Mouse (Mus musculus) MEL (cell line): Measurements from ENCODE around the gene Slco1a1. TPM values are rescaled to one million over a fixed set of nuclear protein-coding genes. Genes with fewer than 3 reads are reported as not detected.

Experiments
- DNase-seq: peaks from one replicate; pipeline ENCODE4 v3.0.0; 2011; ENCODE audit warnings: low read depth, low spot score
- H3K27ac ChIP-seq: 2 replicates; pipeline ENCODE4 v1.5.1; 2012; ENCODE audit warnings: low read depth, mild to moderate bottlenecking, control low read depth, low read length, moderate library complexity; ENCODE audit not compliant: control insufficient read depth
- H3K27me3 ChIP-seq, 2 experiments: fragments of 150-350 bp in 1 of 2; sonication (generic) in 1 of 2; 2 replicates each; pipeline ENCODE4 v1.6.1; 2012; ENCODE audit warnings: low read length in 2 of 2, mild to moderate bottlenecking in 2 of 2, improper control_type of control experiment in 1 of 2, moderate library complexity in 1 of 2; ENCODE audit not compliant: insufficient read depth in 2 of 2, control insufficient read depth in 1 of 2
- H3K36me3 ChIP-seq, 2 experiments: 2 replicates each; pipeline ENCODE4 v1.6.1; 2012 to 2014; ENCODE audit warnings: low read length in 2 of 2, improper control_type of control experiment in 1 of 2, inconsistent platforms in 1 of 2, mild to moderate bottlenecking in 1 of 2; ENCODE audit not compliant: insufficient read depth in 2 of 2, control insufficient read depth in 1 of 2
- H3K4me1 ChIP-seq, 2 experiments: fragments of 150-350 bp in 1 of 2; sonication (generic) in 1 of 2; 2 replicates each; pipeline ENCODE4 v1.6.1; 2012; ENCODE audit warnings: low read length in 2 of 2, improper control_type of control experiment in 1 of 2, mild to moderate bottlenecking in 1 of 2; ENCODE audit not compliant: insufficient read depth in 2 of 2, control insufficient read depth in 1 of 2
- H3K4me3 ChIP-seq, 2 experiments: fragments of 150-350 bp in 1 of 2; sonication (generic) in 1 of 2; 2 replicates each; pipeline ENCODE4 v1.5.1; 2012; ENCODE audit warnings: low read depth in 2 of 2, low read length in 2 of 2, mild to moderate bottlenecking in 2 of 2, moderate library complexity in 2 of 2, control low read depth in 1 of 2, improper control_type of control experiment in 1 of 2; ENCODE audit not compliant: control insufficient read depth in 1 of 2, insufficient read depth in 1 of 2
- H3K79me2 ChIP-seq: 2 replicates; pipeline ENCODE4 v1.6.1; 2012; ENCODE audit warnings: mild to moderate bottlenecking, low read length, moderate library complexity; ENCODE audit not compliant: control insufficient read depth, poor library complexity, insufficient read depth
- H3K9ac ChIP-seq: 2 replicates; pipeline ENCODE4 v1.6.1; 2012; ENCODE audit warnings: low read depth, mild to moderate bottlenecking, control low read depth, low read length, moderate library complexity; ENCODE audit not compliant: control insufficient read depth, poor library complexity, severe bottlenecking
- H3K9me3 ChIP-seq: fragments of 150-350 bp; sonication (generic); replicated peaks from 2 replicates; pipeline ENCODE4 v1.6.1; 2012; ENCODE audit warnings: mild to moderate bottlenecking, low read length, improper control_type of control experiment, moderate library complexity; ENCODE audit not compliant: insufficient read depth
- CTCF ChIP-seq, 3 experiments: IDR thresholded peaks in 2 of 3; conservative IDR thresholded peaks in 1 of 3; 2 replicates each; pipeline ENCODE4 v1.5.1; 2011 to 2012; ENCODE audit warnings: low read length in 3 of 3, low read depth in 2 of 3, mild to moderate bottlenecking in 2 of 3, improper control_type of control experiment in 1 of 3, inconsistent platforms in 1 of 3, mixed read lengths in 1 of 3, moderate library complexity in 1 of 3; ENCODE audit not compliant: control insufficient read depth in 1 of 3, insufficient read depth in 1 of 3, poor library complexity in 1 of 3, severe bottlenecking in 1 of 3
- ELF1 ChIP-seq: IDR thresholded peaks from 2 replicates; pipeline ENCODE4 v1.6.1; 2014; ENCODE audit warnings: low read depth, mild to moderate bottlenecking, inconsistent platforms, low read length, improper control_type of control experiment, moderate library complexity
- KAT2A ChIP-seq: conservative IDR thresholded peaks from 2 replicates; pipeline ENCODE4 v1.6.1; 2012; ENCODE audit warnings: low read depth, low read length, improper control_type of control experiment, inconsistent platforms
- MYC ChIP-seq: IDR thresholded peaks from 2 replicates; pipeline ENCODE4 v1.6.1; 2011; ENCODE audit warnings: low read depth, mild to moderate bottlenecking, low read length, improper control_type of control experiment, moderate library complexity
- POLR2A ChIP-seq, 2 experiments: IDR thresholded peaks; 2 replicates each; pipeline ENCODE4 v1.6.1; 2011 to 2012; ENCODE audit warnings: low read length in 2 of 2, mild to moderate bottlenecking in 2 of 2, control low read depth in 1 of 2, improper control_type of control experiment in 1 of 2, low read depth in 1 of 2, moderate library complexity in 1 of 2; ENCODE audit not compliant: control insufficient read depth in 1 of 2, insufficient read depth in 1 of 2, poor library complexity in 1 of 2
- POLR2AphosphoS2 ChIP-seq: IDR thresholded peaks from 2 replicates; pipeline ENCODE4 v1.6.1; 2011; ENCODE audit warnings: low read length, improper control_type of control experiment
- UBTF ChIP-seq: IDR thresholded peaks from 2 replicates; pipeline ENCODE4 v1.6.1; 2012; ENCODE audit warnings: low read depth, mild to moderate bottlenecking, inconsistent platforms, low read length, improper control_type of control experiment, moderate library complexity, borderline replicate concordance; ENCODE audit not compliant: insufficient read depth
- USF2 ChIP-seq, 2 experiments: IDR thresholded peaks; 2 replicates each; pipeline ENCODE4 v1.6.1; 2011 to 2012; ENCODE audit warnings: improper control_type of control experiment in 2 of 2, low read length in 2 of 2, borderline replicate concordance in 1 of 2, inconsistent platforms in 1 of 2, low read depth in 1 of 2, mild to moderate bottlenecking in 1 of 2; ENCODE audit not compliant: insufficient read depth in 1 of 2
- ZC3H11A ChIP-seq: IDR thresholded peaks from 2 replicates; pipeline ENCODE4 v1.6.1; 2012; ENCODE audit warnings: low read depth, mild to moderate bottlenecking, inconsistent platforms, low read length, improper control_type of control experiment
- ZKSCAN1 ChIP-seq: IDR thresholded peaks from 2 replicates; pipeline ENCODE4 v1.6.1; 2012; ENCODE audit warnings: low read depth, mild to moderate bottlenecking, inconsistent platforms, low read length, improper control_type of control experiment, moderate library complexity
- ZMIZ1 ChIP-seq: IDR thresholded peaks from 2 replicates; pipeline ENCODE4 v1.6.1; 2012; ENCODE audit warnings: low read depth, mild to moderate bottlenecking, inconsistent platforms, low read length, improper control_type of control experiment, moderate library complexity
- polyA plus RNA-seq, 2 experiments: library from polyadenylated mRNA; stranded (reverse) in 1 of 2; unstranded in 1 of 2; fragments of >175 nt in 1 of 2; fragments of >200 nt in 1 of 2; gene quantifications; 2 replicates each; pipeline versions ENCODE4 v1.2.1 to v1.2.4; 2012; ENCODE audit warnings: low replicate concordance in 2 of 2, low read depth in 1 of 2; ENCODE audit not compliant: insufficient read length in 2 of 2, insufficient read depth in 1 of 2, missing spikeins in 1 of 2
- total RNA-seq: library from RNA; depleted of rRNA; stranded (reverse); fragments of 300-350 nt; gene quantifications from 2 replicates; pipeline ENCODE4 v1.2.3, GENCODE M21; 2012; rRNA removed

Slco1a1 gene
- total and polyA plus RNA-seq, 3 experiments, result not detected

GRCm38 (mm10) chr6:141857735-141858531 is 88.8 kb downstream of the Slco1a1 start:
- Histone ChIP-seq H3K27ac (no peak overlapping the region), H3K36me3 (no peaks in the 10 kb centered on the region), H3K9me3 (no peaks in the 10 kb centered on the region), H3K9ac (no peak overlapping the region), H3K79me2 (no peaks in the 10 kb centered on the region), H3K4me1 (no peaks in the 10 kb centered on the region), H3K27me3 (no peaks in the 10 kb centered on the region), H3K4me3 (no peak overlapping the region)
- DNase-seq, result no peak
- no peak for TF ChIP-seq USF2 (IDR thresholded peaks at IDR 0.05; ENCODE audit: borderline replicate concordance in 1 of 2, insufficient read depth in 1 of 2, low read depth in 1 of 2, low read length in 2 of 2)
- no peak for TF ChIP-seq MYC
- no peak for TF ChIP-seq ZC3H11A
- TF ChIP-seq ZMIZ1, result no peak
- no peak for TF ChIP-seq KAT2A
- no peak for TF ChIP-seq ELF1
- no peak for TF ChIP-seq POLR2A (IDR thresholded peaks at IDR 0.05; ENCODE audit: control insufficient read depth in 1 of 2, insufficient read depth in 1 of 2, low read depth in 1 of 2, low read length in 2 of 2, poor library complexity in 1 of 2)
- no peak for TF ChIP-seq ZKSCAN1
- no peak for TF ChIP-seq UBTF
- no peak for TF ChIP-seq CTCF (IDR thresholded peaks at IDR 0.05 in 2 of 3, conservative IDR thresholded peaks at IDR 0.05 in 1 of 3; ENCODE audit: control insufficient read depth in 1 of 3, insufficient read depth in 1 of 3, low read depth in 2 of 3, low read length in 3 of 3, poor library complexity in 1 of 3, severe bottlenecking in 1 of 3)
- TF ChIP-seq POLR2AphosphoS2, result no peak

Other genes with a start within 250 kb of the Slco1a1 start
- not detected in 2 replicates for gene Gm5724, start 173.2 kb downstream of the Slco1a1 start, total RNA-seq
- not detected for gene Gm5724, start 173.2 kb downstream of the Slco1a1 start, polyA plus RNA-seq
- gene Slco1a4, start 90.8 kb downstream of the Slco1a1 start, total RNA-seq, result not detected in 2 replicates
- gene Slco1a4, start 90.8 kb downstream of the Slco1a1 start, polyA plus RNA-seq, result not detected
- not detected in 2 replicates for gene Gm6614, start 64.5 kb upstream of the Slco1a1 start, total RNA-seq
- not detected for gene Gm6614, start 64.5 kb upstream of the Slco1a1 start, polyA plus RNA-seq